Mouse (Mus musculus) megakaryocyte progenitor cell, adult 5-6 weeks (primary cell): ENCODE measurements around the gene Cbs. TPM values are rescaled to one million over a fixed set of nuclear protein-coding genes. Genes with fewer than 3 reads are reported as not detected.

Source experiments
- total RNA-seq, 2 experiments: library from RNA; stranded (forward) in 1 of 2; stranded (reverse) in 1 of 2; fragments of 157-497, 149-512 nt in 1 of 2; fragments of 200-1000 nt in 1 of 2; gene quantifications; 2 replicates each; pipeline versions ENCODE4 v1.2.3 to v1.2.4; 2015 to 2017

Gene Cbs
- total RNA-seq, 2 experiments from 2014 or later: not detected

Other genes with a start within 250 kb of the Cbs start
- 8.8 and 9.3 TPM in 2 replicates for gene Wdr4, start 117.3 kb downstream of the Cbs start, total RNA-seq (2015)
- gene Wdr4, start 117.3 kb downstream of the Cbs start, total RNA-seq (2017): 20.5 and 21.9 TPM in 2 replicates
- gene Ndufv3, start 117.1 kb downstream of the Cbs start, total RNA-seq (2015): 120 and 129 TPM in 2 replicates
- 209 and 291 TPM in 2 replicates for gene Ndufv3, start 117.1 kb downstream of the Cbs start, total RNA-seq (2017)
- gene Pknox1, start 72.5 kb downstream of the Cbs start, total RNA-seq (2015): 15.0 and 18.9 TPM in 2 replicates
- 19.8 and 21.2 TPM in 2 replicates for gene Pknox1, start 72.5 kb downstream of the Cbs start, total RNA-seq (2017)
- 77.1 and 82.0 TPM in 2 replicates for gene U2af1, start 21.7 kb upstream of the Cbs start, total RNA-seq (2015)
- 286 and 323 TPM in 2 replicates for gene U2af1, start 21.7 kb upstream of the Cbs start, total RNA-seq (2017)
- gene Cryaa, start 40.6 kb upstream of the Cbs start, total RNA-seq (2015): not detected in 2 replicates
- not detected in 2 replicates for gene Cryaa, start 40.6 kb upstream of the Cbs start, total RNA-seq (2017)
- gene Sik1, start 218.6 kb upstream of the Cbs start, total RNA-seq (2015): 10.9 and 13.8 TPM in 2 replicates
- 11.5 and 15.1 TPM in 2 replicates for gene Sik1, start 218.6 kb upstream of the Cbs start, total RNA-seq (2017)